Mouse (Mus musculus) liver, embryonic 12.5 days (tissue): ENCODE results near the gene Raph1. TPM values are rescaled to one million over a fixed set of nuclear protein-coding genes. Genes with fewer than 3 reads are reported as not detected.
A peak's percentile ranks its signal among the peaks of the same experiment; 100 is the strongest.

Source experiments
- ATAC-seq: fragments of 200-750 bp; cut with Nextera tagmentation; 2 replicates; pipeline ENCODE4 v1.8.0; 2017; ENCODE audit warnings: moderate number of reproducible peaks, mild to moderate bottlenecking, moderate library complexity
- H3K27ac ChIP-seq: fragments of 300-500 bp; sonication (generic); 2 replicates; pipeline ENCODE4 v1.5.1; 2016; ENCODE audit warnings: mild to moderate bottlenecking
- H3K27me3 ChIP-seq: fragments of 300-500 bp; sonication (generic); replicated peaks from 2 replicates; pipeline ENCODE4 v1.6.1; 2016; ENCODE audit warnings: mild to moderate bottlenecking, moderate library complexity
- H3K36me3 ChIP-seq: fragments of 300-500 bp; sonication (generic); 2 replicates; pipeline ENCODE4 v1.6.1; 2016; ENCODE audit warnings: mild to moderate bottlenecking, moderate library complexity
- H3K4me1 ChIP-seq: fragments of 300-500 bp; sonication (generic); 2 replicates; pipeline ENCODE4 v1.6.1; 2016
- H3K4me2 ChIP-seq: fragments of 300-500 bp; sonication (generic); 2 replicates; pipeline ENCODE4 v1.6.1; 2016; ENCODE audit warnings: mild to moderate bottlenecking, moderate library complexity
- H3K4me3 ChIP-seq: fragments of 300-500 bp; sonication (generic); 2 replicates; pipeline ENCODE4 v1.5.1; 2016; ENCODE audit warnings: mild to moderate bottlenecking, moderate library complexity
- H3K9ac ChIP-seq: fragments of 300-500 bp; sonication (generic); 2 replicates; pipeline ENCODE4 v1.6.1; 2016; ENCODE audit warnings: mild to moderate bottlenecking, moderate library complexity
- H3K9me3 ChIP-seq: fragments of 300-500 bp; sonication (generic); replicated peaks from 2 replicates; pipeline ENCODE4 v1.6.1; 2016; ENCODE audit warnings: mild to moderate bottlenecking, moderate library complexity
- WGBS: fragments of 180-500 bp; shearing (Covaris S2); methylation state at CpG from one replicate; pipeline ENCODE4 v1.1.7; 2016; ENCODE audit not compliant: insufficient replicate concordance; 5-methylcytosine and 5-hydroxymethylcytosine counted together
- polyA plus RNA-seq: library from polyadenylated mRNA; unstranded; fragments of >200 nt; fragmentation: Nextera tagmentation; extraction: Ambion mirVana; gene quantifications from 2 replicates; pipeline ENCODE4 v1.2.1, GENCODE M21; 2016

Raph1 gene
- polyA plus RNA-seq, result 50.7 and 51.3 TPM in 2 replicates

GRCm38 (mm10) chr1:60566631-60567311, at the start of gene Raph1:
Gene Raph1 (minus strand): TSS chr1:60567104.
- Histone ChIP-seq H3K4me1 (peaks cover 30% of the 10 kb centered on the region), H3K4me2 (peak within 1 kb of the TSS; percentile 88), H3K4me3 (peak within 1 kb of the TSS; percentile 70), H3K36me3 (peaks cover 5% of the 10 kb centered on the region), H3K9ac (peak within 1 kb of the TSS; percentile 74), H3K27ac (peak within 1 kb of the TSS; percentile 77), H3K9me3 (no peaks in the 10 kb centered on the region), H3K27me3 (peaks cover 32% of the 10 kb centered on the region)
- peak; percentile 89 for ATAC-seq
- under 1% methylated on average over 79 of the region's 92 CpGs for WGBS

GRCm38 (mm10) chr1:60615703-60616102, 48.8 kb upstream of the Raph1 start:
- WGBS, result 38% methylated on average over 1 of the region's 1 CpGs
- H3K4me1 ChIP-seq, result no peaks in the 10 kb centered on the region
- no peaks in the 10 kb centered on the region for H3K27me3 ChIP-seq
- no peak for ATAC-seq
- H3K27ac ChIP-seq, result no peak overlapping the region
- H3K9ac ChIP-seq, result no peak overlapping the region
- no peak overlapping the region for H3K4me2 ChIP-seq
- H3K36me3 ChIP-seq, result no peaks in the 10 kb centered on the region
- H3K9me3 ChIP-seq, result no peaks in the 10 kb centered on the region
- H3K4me3 ChIP-seq, result no peak overlapping the region

GRCm38 (mm10) chr1:60614902-60615301, 48.0 kb upstream of the Raph1 start:
- Histone ChIP-seq H3K4me1 (no peaks in the 10 kb centered on the region), H3K9me3 (no peaks in the 10 kb centered on the region), H3K36me3 (no peaks in the 10 kb centered on the region), H3K4me3 (no peak overlapping the region), H3K27me3 (no peaks in the 10 kb centered on the region), H3K27ac (no peak overlapping the region), H3K9ac (no peak overlapping the region), H3K4me2 (no peak overlapping the region)
- no peak for ATAC-seq
- WGBS, result 71% methylated on average over 1 of the region's 1 CpGs

- Histone ChIP-seq H3K27me3 (no peaks in the 10 kb centered on the region), H3K9me3 (no peaks in the 10 kb centered on the region), H3K4me3 (no peak overlapping the region), H3K9ac (no peak overlapping the region), H3K36me3 (no peaks in the 10 kb centered on the region), H3K27ac (no peak overlapping the region), H3K4me2 (no peak overlapping the region), H3K4me1 (no peaks in the 10 kb centered on the region)
- 71% methylated on average over 3 of the region's 3 CpGs for WGBS
- no peak for ATAC-seq
Measured at GRCm38 (mm10) chr1:60611968-60612367, 45.1 kb upstream of the Raph1 start.

GRCm38 (mm10) chr1:60610631-60611030, 43.7 kb upstream of the Raph1 start:
- WGBS, result 58% methylated on average over 4 of the region's 4 CpGs
- H3K36me3 ChIP-seq, result no peaks in the 10 kb centered on the region
- ATAC-seq, result no peak
- no peaks in the 10 kb centered on the region for H3K9me3 ChIP-seq
- H3K27me3 ChIP-seq, result no peaks in the 10 kb centered on the region
- H3K4me2 ChIP-seq, result no peak overlapping the region
- no peak overlapping the region for H3K4me3 ChIP-seq
- H3K27ac ChIP-seq, result no peak overlapping the region
- H3K9ac ChIP-seq, result no peak overlapping the region
- H3K4me1 ChIP-seq, result no peaks in the 10 kb centered on the region

- no peak overlapping the region for H3K27ac ChIP-seq
- 62% methylated on average over 8 of the region's 8 CpGs for WGBS
- no peak overlapping the region for H3K9ac ChIP-seq
- no peaks in the 10 kb centered on the region for H3K4me1 ChIP-seq
- H3K27me3 ChIP-seq, result no peaks in the 10 kb centered on the region
- H3K4me3 ChIP-seq, result no peak overlapping the region
- H3K9me3 ChIP-seq, result no peaks in the 10 kb centered on the region
- ATAC-seq, result no peak
- H3K36me3 ChIP-seq, result no peaks in the 10 kb centered on the region
- H3K4me2 ChIP-seq, result no peak overlapping the region
Measured at GRCm38 (mm10) chr1:60609011-60609775, 42.3 kb upstream of the Raph1 start.

GRCm38 (mm10) chr1:60604481-60605021, 37.6 kb upstream of the Raph1 start:
- Histone ChIP-seq H3K36me3 (no peaks in the 10 kb centered on the region), H3K4me3 (no peak overlapping the region), H3K9ac (no peak overlapping the region), H3K27ac (no peak overlapping the region), H3K9me3 (no peaks in the 10 kb centered on the region), H3K4me2 (no peak overlapping the region), H3K27me3 (no peaks in the 10 kb centered on the region), H3K4me1 (no peaks in the 10 kb centered on the region)
- no peak for ATAC-seq
- 72% methylated on average over 3 of the region's 3 CpGs for WGBS

GRCm38 (mm10) chr1:60600682-60601081, 33.8 kb upstream of the Raph1 start:
- H3K36me3 ChIP-seq, result no peaks in the 10 kb centered on the region
- WGBS, result 75% methylated on average over 6 of the region's 6 CpGs
- no peaks in the 10 kb centered on the region for H3K4me1 ChIP-seq

GRCm38 (mm10) chr1:60599926-60600325, 33.0 kb upstream of the Raph1 start:
- Histone ChIP-seq H3K9me3 (no peaks in the 10 kb centered on the region), H3K4me3 (no peak overlapping the region), H3K4me1 (no peaks in the 10 kb centered on the region), H3K36me3 (no peaks in the 10 kb centered on the region), H3K4me2 (no peak overlapping the region), H3K27ac (0 out of 2 replicates have a peak overlapping the region, but pooled peaks have one; percentile 40), H3K9ac (no peak overlapping the region), H3K27me3 (no peaks in the 10 kb centered on the region)
- ATAC-seq, result no peak
- WGBS, result 66% methylated on average over 3 of the region's 3 CpGs

More at GRCm38 (mm10) chr1:60600682-60601081, 33.8 kb upstream of the Raph1 start:
- Histone ChIP-seq H3K27me3 (no peaks in the 10 kb centered on the region), H3K4me3 (no peak overlapping the region), H3K4me2 (no peak overlapping the region), H3K9me3 (no peaks in the 10 kb centered on the region), H3K9ac (no peak overlapping the region), H3K27ac (no peak overlapping the region)
- no peak for ATAC-seq

- no peaks in the 10 kb centered on the region for H3K9me3 ChIP-seq
- no peaks in the 10 kb centered on the region for H3K36me3 ChIP-seq
- no peaks in the 10 kb centered on the region for H3K4me1 ChIP-seq
- H3K27ac ChIP-seq, result peak overlapping the region; percentile 40
- 0 out of 2 replicates have a peak overlapping the region, but pooled peaks have one; percentile 24 for H3K4me2 ChIP-seq
- peak; percentile 51; the same call in 1 of the 2 replicates for ATAC-seq
- H3K27me3 ChIP-seq, result no peaks in the 10 kb centered on the region
- no peak overlapping the region for H3K9ac ChIP-seq
- WGBS, result 45% methylated on average over 6 of the region's 6 CpGs
- no peak overlapping the region for H3K4me3 ChIP-seq
Measured at GRCm38 (mm10) chr1:60599013-60599701, 32.3 kb upstream of the Raph1 start.

- Histone ChIP-seq H3K4me2 (no peak overlapping the region), H3K4me1 (no peaks in the 10 kb centered on the region), H3K27me3 (no peaks in the 10 kb centered on the region), H3K36me3 (no peaks in the 10 kb centered on the region), H3K9ac (no peak overlapping the region), H3K9me3 (no peaks in the 10 kb centered on the region), H3K4me3 (no peak overlapping the region), H3K27ac (no peak overlapping the region)
- no peak for ATAC-seq
- WGBS, result 70% methylated on average over 11 of the region's 11 CpGs
Measured at GRCm38 (mm10) chr1:60596386-60597320, 29.7 kb upstream of the Raph1 start.
